Mouse (Mus musculus) limb, embryonic 12.5 days (tissue): ENCODE results near the gene Sdc3. TPM values are rescaled to one million over a fixed set of nuclear protein-coding genes. Genes with fewer than 3 reads are reported as not detected.

Experiments
- polyA plus RNA-seq: library from polyadenylated mRNA; unstranded; fragments of >200 nt; fragmentation: Nextera tagmentation; extraction: Ambion mirVana; gene quantifications from 2 replicates; pipeline ENCODE4 v1.2.1, GENCODE M21; 2016

The Sdc3 gene
- polyA plus RNA-seq, 1 experiment from 2014 or later = 30.6 TPM

Other genes starting within 250 kb of the Sdc3 start
- 4.0 and 5.2 TPM in 2 replicates for gene Nkain1, start 218.4 kb upstream of the Sdc3 start, polyA plus RNA-seq
- 123 and 124 TPM in 2 replicates for gene Pum1, start 129.2 kb upstream of the Sdc3 start, polyA plus RNA-seq
- 16.2 and 18.6 TPM in 2 replicates for gene Laptm5, start 120.6 kb downstream of the Sdc3 start, polyA plus RNA-seq
- gene Matn1, start 151.8 kb downstream of the Sdc3 start, polyA plus RNA-seq = 12.1 and 30.7 TPM in 2 replicates